20 mouse cellular contexts compared by ENCODE assay signal in genomic region chr5:61155390-61156225, GRCm38 (mm10).
DNase-seq lines count a peak whose midpoint lies in the region; ATAC-seq lines count a peak whose summit lies in the region.
"Had no signal": no experiment of that assay in that cellular context is flagged by ENCODE, and none has a peak within 500 bp of the region (broad histone marks: within the 10 kb centered on the region; RNA-seq: fewer than 3 reads in every experiment).

No protein-coding gene starts in this region.

- H3K9me3 ChIP-seq in midbrain, embryonic 13.5 days = no peaks in the 10 kb centered on the region
- H3K9me3 ChIP-seq in midbrain, embryonic 11.5 days (ENCODE audit: control insufficient read depth, low read length) = no peaks in the 10 kb centered on the region
- H3K9me3 ChIP-seq in midbrain, embryonic 15.5 days = no peaks in the 10 kb centered on the region
- no peaks in the 10 kb centered on the region for H3K9me3 ChIP-seq in kidney, embryonic 16.5 days (ENCODE audit: low read length)
- H3K9me3 ChIP-seq: forebrain, embryonic 15.5 days; heart, embryonic 10.5 days; kidney, embryonic 15.5 days; limb, embryonic 15.5 days; liver, embryonic 15.5 days had no signal

- no peak for DNase-seq in frontal cortex, postnatal 10 days (ENCODE audit: low spot score in 2 of 2)
- no peak for DNase-seq in midbrain, embryonic 11.5 days (ENCODE audit: low spot score, missing footprints)
- no peak for DNase-seq in kidney, adult 9 months
- no peak for DNase-seq in B cell, adult 2 months
- DNase-seq: adrenal gland, postnatal 14 days; cerebellum, adult 11 months; cerebellum, postnatal 25 days; lung, postnatal 4 days; right cerebral cortex, postnatal 4 days; thymus, adult 18-20 months had no signal

- no peaks in the 10 kb centered on the region for H3K36me3 ChIP-seq in midbrain, embryonic 13.5 days
- no peaks in the 10 kb centered on the region for H3K36me3 ChIP-seq in midbrain, embryonic 11.5 days (ENCODE audit: control insufficient read depth, insufficient read depth, low read length)
- H3K36me3 ChIP-seq in midbrain, embryonic 15.5 days (replicated peaks) = no peaks in the 10 kb centered on the region
- H3K36me3 ChIP-seq in kidney, embryonic 16.5 days (ENCODE audit: insufficient read depth, low read length) = no peaks in the 10 kb centered on the region
- H3K36me3 ChIP-seq: forebrain, embryonic 15.5 days; heart, embryonic 10.5 days; kidney, embryonic 15.5 days; limb, embryonic 15.5 days; liver, embryonic 15.5 days had no signal

- no peak overlapping the region; the same call in 1 of the 2 replicates for H3K27ac ChIP-seq in midbrain, embryonic 13.5 days
- no peak overlapping the region for H3K27ac ChIP-seq in midbrain, embryonic 11.5 days (ENCODE audit: low read depth, low read length)
- H3K27ac ChIP-seq in midbrain, embryonic 15.5 days = peak overlapping the region; percentile 37; the same call in 1 of the 2 replicates
- no peak overlapping the region for H3K27ac ChIP-seq in kidney, embryonic 16.5 days (ENCODE audit: low read length)
- H3K27ac ChIP-seq: forebrain, embryonic 15.5 days; heart, embryonic 10.5 days; kidney, embryonic 15.5 days; limb, embryonic 15.5 days; liver, embryonic 15.5 days had no signal

- no peak overlapping the region for H3K4me2 ChIP-seq in midbrain, embryonic 13.5 days (replicated peaks)
- H3K4me2 ChIP-seq in midbrain, embryonic 11.5 days = no peak overlapping the region
- 0 out of 2 replicates have a peak overlapping the region, but pooled peaks have one; percentile 2 for H3K4me2 ChIP-seq in midbrain, embryonic 15.5 days
- no peak overlapping the region for H3K4me2 ChIP-seq in kidney, embryonic 16.5 days (replicated peaks; ENCODE audit: low read depth, low read length)
- H3K4me2 ChIP-seq: forebrain, embryonic 15.5 days; kidney, embryonic 15.5 days; limb, embryonic 15.5 days; liver, embryonic 15.5 days had no signal

- H3K4me3 ChIP-seq in midbrain, embryonic 13.5 days (replicated peaks) = no peak overlapping the region
- no peak overlapping the region for H3K4me3 ChIP-seq in midbrain, embryonic 11.5 days (ENCODE audit: low read depth, low read length)
- H3K4me3 ChIP-seq in midbrain, embryonic 15.5 days = no peak overlapping the region
- no peak overlapping the region for H3K4me3 ChIP-seq in kidney, embryonic 16.5 days (ENCODE audit: low read length)
- H3K4me3 ChIP-seq: forebrain, embryonic 15.5 days; heart, embryonic 10.5 days; kidney, embryonic 15.5 days; limb, embryonic 15.5 days; liver, embryonic 15.5 days had no signal

- WGBS in midbrain, embryonic 13.5 days = 80% methylated on average over 6 of the region's 6 CpGs
- 84% methylated on average over 6 of the region's 6 CpGs for WGBS in midbrain, embryonic 11.5 days
- 62% methylated on average over 6 of the region's 6 CpGs for WGBS in midbrain, embryonic 15.5 days
- 67% methylated on average over 6 of the region's 6 CpGs for WGBS in kidney, embryonic 16.5 days

- no peaks in the 10 kb centered on the region for H3K27me3 ChIP-seq in midbrain, embryonic 13.5 days
- no peaks in the 10 kb centered on the region for H3K27me3 ChIP-seq in midbrain, embryonic 11.5 days (ENCODE audit: control insufficient read depth, insufficient read depth, low read length)
- no peaks in the 10 kb centered on the region for H3K27me3 ChIP-seq in midbrain, embryonic 15.5 days (replicated peaks)
- H3K27me3 ChIP-seq in kidney, embryonic 16.5 days (ENCODE audit: insufficient read depth, low read length) = no peaks in the 10 kb centered on the region
- H3K27me3 ChIP-seq: CH12.LX; forebrain, embryonic 15.5 days; kidney, embryonic 15.5 days; limb, embryonic 15.5 days; liver, embryonic 15.5 days had no signal

- peak; percentile 20; the same call in 1 of the 2 replicates for ATAC-seq in frontal cortex, adult (ENCODE audit: low TSS enrichment)
- ATAC-seq in midbrain, embryonic 13.5 days = peak; percentile 56; the same call in 1 of the 2 replicates
- ATAC-seq in midbrain, embryonic 11.5 days (ENCODE audit: low FRiP score) = no peak
- peak; percentile 70 for ATAC-seq in midbrain, embryonic 15.5 days (replicated peaks)
- no peak for ATAC-seq in kidney, embryonic 16.5 days (ENCODE audit: low FRiP score, low TSS enrichment)
- ATAC-seq: forebrain, embryonic 15.5 days had no signal

- H3K4me1 ChIP-seq in midbrain, embryonic 13.5 days (replicated peaks) = no peaks in the 10 kb centered on the region
- no peaks in the 10 kb centered on the region for H3K4me1 ChIP-seq in midbrain, embryonic 11.5 days (ENCODE audit: control insufficient read depth, insufficient read depth, low read length)
- peaks cover 6% of the 10 kb centered on the region; the same call in 1 of the 2 replicates for H3K4me1 ChIP-seq in midbrain, embryonic 15.5 days
- H3K4me1 ChIP-seq in kidney, embryonic 16.5 days (ENCODE audit: insufficient read depth, low read length) = no peaks in the 10 kb centered on the region
- H3K4me1 ChIP-seq: forebrain, embryonic 15.5 days; heart, embryonic 10.5 days; kidney, embryonic 15.5 days; limb, embryonic 15.5 days; liver, embryonic 15.5 days had no signal

- no peak overlapping the region for H3K9ac ChIP-seq in midbrain, embryonic 13.5 days (replicated peaks)
- no peak overlapping the region for H3K9ac ChIP-seq in midbrain, embryonic 11.5 days (ENCODE audit: low read length)
- H3K9ac ChIP-seq in midbrain, embryonic 15.5 days = no peak overlapping the region
- H3K9ac ChIP-seq in kidney, embryonic 16.5 days (replicated peaks; ENCODE audit: low read length) = no peak overlapping the region
- H3K9ac ChIP-seq: forebrain, embryonic 15.5 days; kidney, embryonic 15.5 days; limb, embryonic 15.5 days; liver, embryonic 15.5 days had no signal

Comparison
In these comparisons a context has a peak if more than half of its experiments do, and no peak if none do; other contexts are left out.
1. ATAC-seq: peak in frontal cortex, adult (single experiment), midbrain, embryonic 13.5 days (single experiment) and midbrain, embryonic 15.5 days (single experiment); none in midbrain, embryonic 11.5 days (single experiment) and kidney, embryonic 16.5 days (single experiment).